Mouse (Mus musculus): ENCODE data around the gene Olfr1.

Gene Olfr1

GRCm38 (mm10) chr11:73399514-73399913 lies at the start of gene Olfr1:
Gene Olfr1, minus strand, starts transcription at chr11:73399614.
- DNase-seq (ENCODE audit: low spot score in 2 of 2): no peak

GRCm38 (mm10) chr11:73428377-73428776 lies 29.0 kb upstream of the Olfr1 start, which contains the start of gene Olfr378:
Gene Olfr378, minus strand, starts transcription at chr11:73428477.
- DNase-seq (ENCODE audit: low spot score in 2 of 2): no peak

- no peak for DNase-seq (ENCODE audit: low spot score in 2 of 2)
These were observed 4.0 kb downstream of the Olfr1 start for GRCm38 (mm10) chr11:73395374-73395773.

GRCm38 (mm10) chr11:73370946-73371345 lies 28.5 kb downstream of the Olfr1 start, which contains the start of gene Olfr376:
Gene Olfr376, plus strand, starts transcription at chr11:73371246.
- no peak for DNase-seq (ENCODE audit: low spot score in 2 of 2)

GRCm38 (mm10) chr11:73350483-73350882 lies 48.9 kb downstream of the Olfr1 start, which contains the start of gene Olfr20:
Gene Olfr20, plus strand, starts transcription at chr11:73350783.
- no peak for DNase-seq (ENCODE audit: low spot score in 2 of 2)

All from spleen, postnatal 36 days (tissue).